Mouse (Mus musculus) retina, embryonic 14.5 days (tissue): ENCODE data around the gene Crnkl1.

Source experiments
- DNase-seq: peaks from one replicate; pipeline ENCODE4 v3.0.0-alpha.2; 2015; ENCODE audit warnings: low spot score

Gene Crnkl1

DNA sequence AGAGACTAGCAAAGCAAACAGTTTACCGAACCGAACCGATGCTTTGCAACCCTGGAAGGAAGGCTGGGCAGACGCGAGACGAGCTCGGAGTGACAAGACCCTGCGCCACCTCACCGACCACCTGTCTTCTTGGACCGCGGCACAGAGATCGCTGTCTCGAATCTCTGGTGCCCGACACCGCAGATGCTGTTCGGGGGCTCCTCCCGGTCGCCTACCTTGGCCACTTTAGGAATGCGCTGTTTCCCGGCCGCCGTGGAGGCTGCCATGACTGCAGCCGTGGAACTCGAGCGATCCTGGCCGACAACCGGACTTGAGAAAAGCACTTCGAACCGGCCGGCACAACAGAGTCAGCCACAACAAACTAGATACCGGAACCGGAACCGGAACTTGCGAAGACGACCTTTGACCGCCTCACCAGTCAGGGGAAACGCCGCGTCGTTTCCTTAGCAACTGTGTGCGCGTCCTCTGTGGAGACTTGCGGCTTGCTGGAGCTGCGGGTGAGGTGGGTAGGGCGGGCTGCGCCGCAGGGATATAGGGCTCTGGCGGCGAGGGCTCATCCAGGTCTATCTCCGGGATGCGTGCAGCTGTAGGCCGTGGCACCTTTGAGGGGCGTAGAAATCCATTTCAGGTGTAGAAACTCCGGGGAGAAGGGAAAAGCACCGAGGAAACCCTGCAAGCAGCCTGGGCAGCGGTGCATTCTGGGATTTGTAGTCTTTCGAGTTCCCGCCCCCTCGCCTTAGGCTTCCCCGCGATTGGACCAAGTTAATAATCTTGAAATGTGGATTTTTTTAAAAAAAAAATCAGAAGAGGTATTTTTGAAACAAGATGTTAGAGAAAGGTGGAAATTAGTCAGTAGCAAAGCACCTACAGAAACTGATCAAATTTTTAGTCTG, at the start of gene Crnkl1, which contains the start of gene Cfap61:
Gene Crnkl1, minus strand, starts transcription at position 676 of the 893 bp plus-strand sequence.
Gene Cfap61, plus strand, starts transcription at position 446 of the 893 bp plus-strand sequence.
- DNase-seq = peak; percentile 96

DNA sequence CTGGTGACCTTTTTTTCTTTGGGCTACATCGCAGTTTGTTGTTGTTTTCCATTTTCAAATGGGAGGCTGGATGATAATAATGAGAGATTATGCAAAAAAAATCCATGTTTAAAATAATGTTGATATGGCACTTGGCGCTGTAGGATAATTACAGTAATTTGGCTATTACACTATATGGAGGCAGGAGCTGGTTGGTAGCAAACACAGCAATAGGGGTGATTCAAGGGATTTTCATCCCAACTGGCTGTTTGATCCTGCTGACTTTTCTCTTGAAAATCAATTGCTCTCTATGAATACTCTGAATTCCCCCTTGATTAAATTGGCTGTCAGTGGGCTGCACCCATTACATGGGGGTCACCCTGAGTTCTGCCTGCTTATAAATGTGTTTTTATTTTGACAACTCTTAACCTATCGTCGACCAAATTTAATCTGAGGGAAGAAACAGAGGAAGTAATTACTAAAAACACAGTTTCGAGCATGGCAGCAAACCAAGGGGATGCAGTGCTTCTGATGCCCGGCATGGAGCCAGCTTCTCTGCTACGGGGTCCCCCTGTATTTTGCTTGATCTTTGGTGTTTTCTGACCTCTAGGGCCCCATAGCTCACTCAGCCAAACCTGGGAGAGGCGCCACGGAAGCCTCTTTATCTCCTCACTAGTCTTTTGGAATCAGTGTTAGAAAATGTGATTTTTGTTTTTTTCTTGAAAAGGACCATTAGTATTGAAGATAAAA, 47.7 kb upstream of the Crnkl1 start:
- no peak for DNase-seq

DNA sequence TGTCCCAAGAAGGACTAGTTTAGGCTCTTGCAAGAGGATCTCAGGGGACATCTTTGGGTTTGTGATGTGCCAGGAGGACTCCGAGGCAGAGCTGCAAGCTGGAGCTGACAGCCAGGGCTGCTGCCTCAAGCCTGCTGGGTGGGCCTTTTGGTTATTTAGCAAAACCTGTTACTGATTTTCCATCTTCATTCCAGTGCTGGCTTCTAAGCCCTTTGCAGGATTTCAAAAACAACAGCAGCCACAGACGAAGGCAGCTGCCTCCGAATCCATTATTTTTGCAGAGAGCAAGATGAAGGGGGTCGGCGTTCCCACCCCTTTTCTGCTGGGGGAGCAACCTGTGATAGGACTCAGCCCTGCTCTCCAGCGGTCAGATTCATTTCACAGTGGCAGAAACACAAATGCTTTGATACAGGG, 46.9 kb upstream of the Crnkl1 start:
- DNase-seq = no peak

DNA sequence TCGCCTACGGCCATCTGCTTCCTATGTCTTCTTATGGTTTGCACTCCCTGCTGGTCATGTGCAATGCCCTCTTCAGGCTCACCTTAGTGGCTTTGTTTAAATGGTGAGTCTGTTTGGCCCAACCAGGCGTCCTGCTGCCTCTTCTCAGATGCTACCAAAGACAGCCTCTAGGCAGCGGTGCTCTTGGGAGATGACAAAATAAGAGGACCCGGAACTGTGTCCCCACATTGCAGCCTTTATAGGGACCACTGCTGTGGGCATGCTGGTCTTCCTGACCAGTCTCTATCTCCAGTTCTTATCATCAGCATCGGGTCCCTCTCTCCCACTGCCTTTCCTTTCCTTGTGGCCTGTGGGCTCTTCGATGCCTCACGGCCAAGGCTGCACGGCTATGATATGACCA, 46.1 kb upstream of the Crnkl1 start:
- DNase-seq = no peak

DNA sequence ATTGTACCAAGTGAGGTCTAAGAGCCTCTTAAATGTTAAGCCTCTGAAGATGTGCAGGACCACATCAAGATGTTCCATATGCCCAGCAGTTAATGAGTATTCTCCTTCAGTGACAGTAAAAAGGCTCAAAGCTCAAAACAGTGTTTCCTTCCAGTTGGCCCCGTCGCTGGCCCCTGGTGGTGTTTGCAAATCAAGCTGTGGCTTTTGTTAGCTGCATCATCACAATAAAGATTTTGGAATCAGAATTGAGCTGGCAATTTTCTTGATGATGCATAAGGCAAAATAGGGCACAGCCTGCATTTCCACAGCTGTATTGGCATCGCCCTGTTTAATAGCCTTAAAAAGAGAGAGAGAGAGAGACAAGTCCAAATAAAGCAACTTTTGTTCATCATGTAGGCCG, 44.8 kb upstream of the Crnkl1 start:
- no peak for DNase-seq

DNA sequence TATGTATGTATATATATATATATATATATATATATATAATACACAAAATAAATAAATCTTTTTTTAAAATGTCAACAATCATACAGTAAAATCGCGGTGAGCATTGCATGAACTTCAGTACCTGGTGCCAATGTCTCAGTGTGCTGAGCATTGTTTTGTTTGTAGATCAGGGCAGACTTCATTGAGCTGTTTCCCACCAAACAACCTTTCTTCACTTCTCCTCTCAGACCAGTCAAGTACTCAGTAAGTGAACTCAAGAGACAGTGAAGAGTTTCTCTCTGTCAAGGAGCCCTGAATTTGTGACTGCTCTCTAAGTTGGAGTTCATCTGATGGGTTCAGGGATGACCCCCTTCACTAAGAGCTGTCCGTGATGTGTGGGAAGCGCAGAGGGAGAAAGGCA, 37.8 kb upstream of the Crnkl1 start:
- DNase-seq = no peak

DNA sequence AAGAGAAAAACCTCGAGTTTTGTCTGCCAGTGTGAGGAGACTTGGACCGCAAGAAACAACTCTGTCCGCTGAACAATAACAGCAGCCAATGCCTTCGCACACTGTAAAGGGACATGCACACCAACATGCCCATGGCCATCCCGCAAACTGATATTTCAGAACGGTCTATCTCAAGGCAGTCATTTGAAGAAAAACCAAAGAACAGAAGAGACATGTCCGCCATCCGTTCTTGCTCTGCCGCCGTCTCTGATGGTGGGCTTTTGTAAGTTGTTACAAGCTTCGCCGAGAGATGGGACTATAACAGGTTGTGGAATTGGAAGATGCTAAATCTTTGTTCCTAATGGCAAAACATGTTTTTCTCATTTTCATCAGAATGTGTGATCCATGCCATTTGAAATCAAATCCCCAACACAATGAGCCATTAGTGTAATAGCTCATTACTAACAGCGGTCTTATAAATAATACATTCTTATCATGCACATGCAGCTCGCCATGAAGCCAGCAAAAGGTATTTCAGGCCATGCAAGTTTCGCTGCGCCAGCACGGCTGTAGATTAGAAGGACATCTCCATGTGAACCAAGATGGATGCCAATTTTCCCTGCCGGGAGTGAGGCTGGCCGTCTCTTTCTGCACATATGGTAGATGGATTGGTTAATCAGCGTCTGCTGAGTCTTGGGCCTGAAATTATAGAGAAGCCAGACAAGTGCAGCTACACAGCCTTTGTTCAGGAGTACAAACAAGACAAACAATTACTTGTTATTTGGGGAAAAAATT, 36.6 kb upstream of the Crnkl1 start:
- no peak for DNase-seq

DNA sequence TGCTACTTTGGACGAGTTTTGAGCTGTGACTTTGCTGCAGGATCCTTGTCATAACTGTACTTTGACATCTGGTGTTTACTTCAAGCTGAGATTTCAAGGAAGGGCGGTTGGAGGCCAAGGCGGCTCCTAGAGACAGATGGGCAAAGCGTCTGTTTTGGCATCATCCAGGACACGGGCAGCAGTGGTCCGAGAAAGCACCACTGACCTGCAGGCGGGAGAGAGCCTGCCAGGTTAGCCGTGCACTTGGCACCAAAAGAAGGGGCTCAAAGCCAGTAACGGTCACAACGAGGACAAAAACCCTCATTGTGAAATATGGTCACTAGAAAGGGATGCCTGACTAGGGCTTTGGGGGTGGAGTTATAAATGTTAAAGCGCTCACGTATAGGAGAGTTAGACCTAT, 35.9 kb upstream of the Crnkl1 start:
- DNase-seq = no peak

DNA sequence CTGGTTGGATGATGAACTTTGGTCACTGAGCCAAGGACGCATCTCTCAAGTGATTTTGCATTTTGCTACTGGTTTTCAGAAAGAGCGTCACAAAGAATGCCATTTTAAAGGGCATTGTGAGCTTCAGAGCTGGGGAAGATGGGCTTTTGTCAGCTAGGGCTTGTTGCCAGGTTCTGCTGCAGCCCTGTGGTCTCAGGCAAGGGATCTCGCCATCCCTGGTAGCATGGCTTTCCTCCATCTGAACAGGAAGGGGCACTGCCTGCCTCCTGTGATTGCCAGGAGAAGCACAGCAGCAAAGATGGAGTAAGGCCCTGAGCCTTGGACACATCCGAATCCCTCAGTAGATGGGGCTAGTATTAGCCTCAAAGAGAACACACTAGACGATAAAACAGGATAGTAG, 27.0 kb upstream of the Crnkl1 start:
- DNase-seq = no peak

DNA sequence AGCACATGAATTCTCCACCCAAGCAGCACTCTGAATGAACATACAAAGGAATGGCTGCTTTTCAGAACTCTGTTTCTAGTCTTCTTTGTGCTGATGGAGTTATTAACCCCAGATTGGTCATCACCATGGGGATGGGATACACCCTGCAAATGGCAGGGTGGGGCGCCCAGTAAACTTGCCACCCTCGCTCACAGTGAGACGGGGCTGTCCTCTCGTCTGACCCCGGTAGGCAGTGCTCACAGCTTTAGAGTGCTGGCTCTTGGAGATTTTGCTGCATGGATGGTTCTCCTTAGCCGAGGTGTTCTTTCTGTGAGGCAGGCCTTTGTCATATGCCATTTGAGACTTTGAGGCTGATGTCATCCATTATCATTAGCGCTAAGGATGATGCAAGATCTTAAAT, 23.7 kb upstream of the Crnkl1 start:
- DNase-seq = no peak

DNA sequence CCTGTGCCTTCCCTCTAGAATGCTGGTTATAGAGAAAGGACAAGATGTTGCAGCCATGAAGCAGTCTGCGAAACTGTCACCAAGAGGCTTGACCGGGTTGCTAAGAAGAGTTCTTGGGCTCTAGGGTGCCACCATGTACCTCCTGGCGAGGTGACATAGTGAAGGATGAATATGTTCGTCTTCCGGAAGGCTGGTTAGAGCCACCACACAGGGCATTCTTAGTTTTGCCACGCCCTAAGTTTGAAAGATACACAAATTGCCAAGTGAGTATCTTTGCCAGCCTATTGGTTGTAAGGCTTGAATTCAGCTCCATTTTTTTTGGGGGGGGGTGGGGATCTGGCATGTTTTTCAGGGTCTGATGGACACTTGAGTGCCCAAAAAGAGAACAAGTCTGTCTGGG, 23.3 kb upstream of the Crnkl1 start:
- DNase-seq = no peak

DNA sequence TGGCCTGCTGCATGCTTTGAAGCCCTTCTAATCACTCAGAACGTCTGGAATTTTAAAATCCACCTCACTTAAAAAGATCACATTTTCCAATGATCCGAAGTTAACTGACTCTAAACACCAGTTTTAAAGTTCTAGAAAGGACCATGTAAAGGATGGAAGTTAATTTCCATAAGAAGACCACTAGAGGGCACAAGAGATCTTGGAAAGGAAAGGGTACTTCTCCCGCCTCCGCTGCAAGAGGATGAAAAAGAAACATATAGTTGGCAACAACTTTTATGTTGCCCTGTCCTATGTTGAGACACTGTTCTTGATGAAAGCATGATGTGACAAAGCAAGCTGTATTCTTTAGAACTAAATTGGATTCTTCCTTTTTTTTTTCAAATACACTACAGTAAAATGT, 22.6 kb upstream of the Crnkl1 start:
- DNase-seq = peak; percentile 82

DNA sequence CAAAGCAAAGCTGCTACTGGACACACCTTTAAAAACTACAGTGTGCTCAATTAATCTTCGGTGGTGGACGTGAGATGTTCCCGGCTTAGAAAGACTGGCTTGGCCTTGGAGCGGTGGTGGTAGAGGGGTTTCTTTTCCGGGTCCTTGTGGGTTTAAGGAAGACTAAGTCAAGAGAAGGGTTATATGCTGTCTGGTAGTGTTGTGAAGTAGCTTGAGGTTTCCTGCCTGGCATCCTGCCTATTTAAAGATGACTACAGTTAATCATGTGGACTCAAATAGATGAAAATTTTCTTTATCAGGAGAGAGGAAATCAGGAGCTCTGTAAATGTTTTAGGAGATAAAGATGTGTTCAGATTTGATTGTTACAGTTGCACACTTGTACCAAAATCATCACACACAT, 21.5 kb upstream of the Crnkl1 start:
- DNase-seq = no peak

DNA sequence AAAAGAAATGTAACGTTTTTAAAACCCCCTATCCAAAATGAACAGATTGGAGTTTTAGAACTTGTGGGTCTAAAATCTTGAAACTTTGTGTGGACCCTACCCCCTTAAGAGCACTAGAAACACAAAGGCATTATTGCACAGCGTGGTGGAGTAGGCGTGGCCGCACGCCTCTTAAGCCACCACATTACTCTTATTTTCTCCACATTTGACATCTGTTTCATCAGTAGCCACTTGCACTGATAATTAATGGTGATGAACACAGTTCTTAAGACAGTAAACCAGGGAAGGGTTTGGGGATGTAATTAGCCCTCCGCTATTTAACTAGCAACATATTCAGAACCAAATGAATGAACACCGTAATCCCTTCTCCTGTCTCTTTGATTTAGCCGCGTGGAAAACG, 21.0 kb upstream of the Crnkl1 start:
- DNase-seq = peak; percentile 54

DNA sequence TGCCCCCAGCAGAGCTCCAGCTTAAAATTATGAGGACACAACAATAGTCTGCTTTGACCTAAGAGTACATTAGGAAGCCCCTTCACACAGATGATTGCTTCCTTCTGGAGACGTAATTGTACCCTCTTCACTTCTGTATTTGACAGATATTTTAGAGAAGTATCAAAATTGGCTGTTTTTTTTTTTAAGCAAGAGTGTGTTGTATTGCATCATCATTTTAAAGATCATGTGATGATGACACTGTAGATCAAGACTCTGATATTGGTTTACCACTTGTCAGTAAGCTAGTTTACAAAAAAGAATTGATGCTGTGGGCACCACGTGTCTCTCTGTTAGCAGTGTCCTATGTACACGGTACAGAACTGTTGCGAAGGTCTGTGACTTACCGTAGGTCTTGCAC, 17.9 kb upstream of the Crnkl1 start:
- DNase-seq = no peak

DNA sequence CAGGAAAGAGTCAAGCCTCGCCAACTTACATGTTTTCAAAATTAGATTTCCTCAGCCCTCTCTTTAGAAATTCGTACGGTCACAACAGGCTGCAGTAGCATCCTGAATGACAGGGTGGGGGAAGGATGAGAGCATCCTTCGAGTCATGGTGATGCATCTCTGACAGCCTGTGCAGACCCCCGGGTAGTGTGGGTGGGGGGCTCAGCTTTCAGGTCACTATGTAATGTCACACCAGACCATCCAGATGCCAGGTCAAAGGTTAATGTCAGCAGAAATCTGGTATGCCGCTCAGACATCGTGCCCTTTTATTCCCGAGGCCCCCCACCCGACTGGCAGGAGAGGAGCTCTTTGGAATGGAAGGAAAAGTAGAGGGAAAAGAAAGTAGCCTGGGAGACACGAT, 15.4 kb upstream of the Crnkl1 start:
- DNase-seq = peak; percentile 31

DNA sequence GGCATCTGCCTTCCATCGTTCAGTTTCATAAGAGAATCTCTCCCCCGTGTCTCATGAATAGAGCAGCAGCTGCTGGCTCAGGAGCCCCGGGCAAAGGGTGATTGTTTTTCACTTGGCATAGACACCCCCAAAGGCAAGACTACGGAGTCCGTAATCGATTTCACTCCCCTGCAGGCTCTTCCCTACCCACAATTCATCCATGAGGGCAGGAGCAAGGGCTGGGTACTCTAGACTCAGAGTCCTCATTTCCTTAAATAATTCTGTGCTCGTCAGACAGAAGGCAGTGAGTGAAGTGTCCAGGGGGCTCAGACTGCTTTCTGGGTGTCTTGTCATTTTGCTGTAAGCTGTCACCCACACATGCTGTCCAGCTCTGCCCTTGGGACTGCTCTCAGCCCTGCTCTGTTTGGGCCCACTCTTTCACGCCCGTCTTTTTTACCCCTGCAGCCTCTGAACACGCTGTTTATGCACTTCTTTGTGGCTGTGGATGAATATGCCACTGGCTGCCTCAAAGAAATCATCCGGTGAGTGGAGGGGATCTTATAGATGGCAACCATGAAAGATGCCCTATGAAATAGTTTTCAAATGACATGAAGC, 14.8 kb upstream of the Crnkl1 start:
- DNase-seq = peak; percentile 44

DNA sequence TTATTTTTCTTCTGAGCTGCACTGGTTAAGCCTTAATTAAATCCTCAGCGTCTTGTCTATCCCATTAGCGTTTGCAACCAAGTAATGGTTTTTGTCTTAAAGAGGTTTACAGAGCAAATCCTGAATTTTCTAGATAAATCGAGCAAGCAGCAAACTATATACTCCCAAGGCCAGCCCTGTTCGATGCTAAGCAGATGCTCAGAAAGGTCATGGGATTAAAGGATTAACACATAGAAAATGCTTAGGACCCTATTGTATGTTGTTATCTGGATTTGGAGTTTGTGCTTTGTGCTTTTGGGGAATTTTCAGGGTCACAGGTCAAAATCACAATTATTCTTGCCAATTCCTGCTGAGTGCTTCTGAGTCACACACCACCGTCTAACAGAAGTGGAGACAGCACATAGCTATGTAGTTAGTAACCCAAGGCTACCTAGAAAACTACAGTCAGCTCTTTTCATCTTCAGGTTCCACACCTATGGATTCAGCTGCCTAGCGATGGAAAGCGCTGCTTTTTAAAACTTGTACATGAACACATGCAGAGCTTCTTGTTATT, 13.7 kb upstream of the Crnkl1 start:
- DNase-seq = peak; percentile 37

DNA sequence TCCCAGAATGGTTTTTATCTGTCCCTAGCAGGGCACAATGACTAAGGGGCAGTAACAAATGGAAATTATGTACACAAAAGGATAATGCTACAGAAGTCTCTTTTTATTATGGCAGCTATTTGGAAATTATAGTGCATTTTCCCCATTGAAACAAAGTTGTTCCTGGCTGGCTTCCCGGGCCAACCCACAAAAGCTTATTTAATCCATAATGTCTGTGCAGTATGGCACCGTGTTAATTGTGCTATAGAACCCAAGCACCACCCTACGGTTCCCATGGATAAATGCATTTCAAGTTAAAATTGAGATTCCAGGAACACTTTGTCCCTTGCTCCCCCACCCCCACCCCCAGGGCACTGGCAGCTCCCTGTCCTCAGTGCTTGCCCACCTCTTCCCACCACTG, 9.5 kb upstream of the Crnkl1 start:
- no peak for DNase-seq

DNA sequence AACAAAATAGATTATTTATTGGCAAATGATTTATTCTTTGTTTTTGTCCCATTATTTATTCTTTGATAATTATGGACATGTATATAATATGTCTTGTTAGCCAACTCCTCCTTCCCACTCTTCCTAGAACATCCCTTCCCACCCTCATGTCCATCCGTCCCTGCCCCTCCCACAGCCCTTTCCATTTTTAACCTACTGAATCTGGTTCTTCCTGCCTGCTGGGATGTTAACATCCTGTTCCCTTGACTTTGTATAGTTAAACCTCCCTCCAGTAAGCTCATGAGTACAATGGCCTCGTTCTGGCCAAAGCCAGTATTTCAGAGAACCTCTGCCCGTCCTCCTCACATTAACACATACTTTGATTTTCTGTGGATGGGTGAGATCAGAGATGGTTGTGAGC, 6.6 kb upstream of the Crnkl1 start:
- DNase-seq = no peak

DNA sequence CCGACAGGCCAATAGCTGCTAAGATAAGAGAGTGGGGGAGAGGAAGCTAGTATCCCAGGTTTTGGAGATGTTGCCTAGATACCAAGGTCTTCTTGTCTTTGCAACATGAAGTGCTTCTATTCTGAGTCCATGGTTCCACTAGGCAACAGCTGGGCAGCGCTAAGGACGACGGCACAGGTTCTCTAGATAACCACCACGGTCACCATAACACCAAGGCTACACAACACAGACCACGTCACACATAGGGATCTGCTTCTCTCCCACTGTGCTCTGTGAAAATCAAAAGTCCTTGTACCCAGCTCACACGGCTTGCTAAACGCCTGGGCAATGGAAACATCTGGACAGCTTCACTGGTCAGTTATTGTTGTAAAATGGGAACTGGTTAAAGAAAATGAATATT, 2.2 kb upstream of the Crnkl1 start:
- DNase-seq = no peak
